Mouse (Mus musculus) adrenal gland, adult (tissue): ENCODE results near the gene Traf3ip2.

Experiments used
- DNase-seq, 2 experiments: peaks; one replicate each; pipeline ENCODE4 v3.0.0; 2022 to 2023; ENCODE audit warnings: low spot score in 1 of 2; ENCODE audit not compliant: inconsistent age in 2 of 2

The Traf3ip2 gene

GRCm38 (mm10) chr10:39629746-39630552 is 17.2 kb downstream of the Traf3ip2 start:
- DNase-seq = peak; percentile 30 to 64

GRCm38 (mm10) chr10:39630811-39631210 is 18.1 kb downstream of the Traf3ip2 start:
- peak in 1 of 2 experiments; percentile 47 for DNase-seq

- DNase-seq = peak in 1 of 2 experiments; percentile 50
These were observed 18.9 kb downstream of the Traf3ip2 start for GRCm38 (mm10) chr10:39631627-39632026.

- no peak for DNase-seq
These were observed 20.6 kb downstream of the Traf3ip2 start for GRCm38 (mm10) chr10:39633379-39633778.

- no peak for DNase-seq
These were observed 21.8 kb downstream of the Traf3ip2 start for GRCm38 (mm10) chr10:39634423-39635101.

- DNase-seq = no peak
These were observed 26.1 kb downstream of the Traf3ip2 start for GRCm38 (mm10) chr10:39638862-39639261.

- peak; percentile 40 to 85 for DNase-seq
These were observed 27.0 kb downstream of the Traf3ip2 start for GRCm38 (mm10) chr10:39639783-39640182.

GRCm38 (mm10) chr10:39640817-39641226 is 28.1 kb downstream of the Traf3ip2 start:
- DNase-seq = peak; percentile 71 to 88

- no peak for DNase-seq
These were observed 33.3 kb downstream of the Traf3ip2 start for GRCm38 (mm10) chr10:39645789-39646628.

GRCm38 (mm10) chr10:39646629-39647019 is 33.9 kb downstream of the Traf3ip2 start:
- peak; percentile 61 to 75 for DNase-seq

GRCm38 (mm10) chr10:39647118-39647517 is 34.4 kb downstream of the Traf3ip2 start:
- DNase-seq = peak in 1 of 2 experiments; percentile 62

- no peak for DNase-seq
These were observed 35.5 kb downstream of the Traf3ip2 start for GRCm38 (mm10) chr10:39648278-39648677.

GRCm38 (mm10) chr10:39649550-39649949 is 36.8 kb downstream of the Traf3ip2 start:
- no peak for DNase-seq

GRCm38 (mm10) chr10:39650316-39650715 is 37.6 kb downstream of the Traf3ip2 start:
- no peak for DNase-seq

- DNase-seq = no peak
These were observed 41.3 kb downstream of the Traf3ip2 start for GRCm38 (mm10) chr10:39654001-39654416.

GRCm38 (mm10) chr10:39658901-39659410 is 46.2 kb downstream of the Traf3ip2 start:
- no peak for DNase-seq

- peak; percentile 50 to 81 for DNase-seq
These were observed 46.9 kb downstream of the Traf3ip2 start for GRCm38 (mm10) chr10:39659411-39660268.

- no peak for DNase-seq
These were observed 47.5 kb downstream of the Traf3ip2 start for GRCm38 (mm10) chr10:39660269-39660655.

GRCm38 (mm10) chr10:39660698-39661097 is 48.0 kb downstream of the Traf3ip2 start:
- peak in 1 of 2 experiments; percentile 42 for DNase-seq

- DNase-seq = peak; percentile 23 to 64
These were observed 52.4 kb downstream of the Traf3ip2 start for GRCm38 (mm10) chr10:39665071-39665502.
